Mouse (Mus musculus) left cerebral cortex, adult 2 months (tissue): ENCODE data around the gene Lgals4. TPM values are rescaled to one million over a fixed set of nuclear protein-coding genes. Genes with fewer than 3 reads are reported as not detected.
A peak's percentile ranks its signal among the peaks of the same experiment; 100 is the strongest.

Experiments used
- DNase-seq, 2 experiments: peaks; one replicate each; pipeline ENCODE4 v3.0.0; 2021 to 2022; ENCODE audit warnings: low spot score in 2 of 2, mixed read lengths in 1 of 2; ENCODE audit errors: extremely low spot score in 1 of 2
- H3K27ac ChIP-seq: fragments of 200-600 bp; 2 replicates; pipeline ENCODE4 v1.8.1; 2022
- H3K4me3 ChIP-seq: fragments of 200-600 bp; 2 replicates; pipeline ENCODE4 v1.8.1; 2022
- CTCF ChIP-seq: fragments of 200-600 bp; IDR thresholded peaks from 2 replicates; pipeline ENCODE4 v1.8.1; 2022; ENCODE audit warnings: antibody characterized with exemption, mild to moderate bottlenecking, moderate library complexity
- intact Hi-C: fragments of 180-260 bp; cut with DNase I; formaldehyde crosslinking; loops from one replicate; pipeline ENCODE4 v1.15.1; 2025
- total RNA-seq, 2 experiments: library from RNA; stranded (reverse); gene quantifications; 2 replicates each; pipeline ENCODE4 v1.2.3; 2021

The Lgals4 gene
- total RNA-seq, 2 experiments from 2014 or later, result 2.6 to 2.9 TPM

- intact Hi-C loops, result no loop called here
These were observed 26.3 kb downstream of the Lgals4 start for GRCm38 (mm10) chr7:28859953-28860352.

DNA sequence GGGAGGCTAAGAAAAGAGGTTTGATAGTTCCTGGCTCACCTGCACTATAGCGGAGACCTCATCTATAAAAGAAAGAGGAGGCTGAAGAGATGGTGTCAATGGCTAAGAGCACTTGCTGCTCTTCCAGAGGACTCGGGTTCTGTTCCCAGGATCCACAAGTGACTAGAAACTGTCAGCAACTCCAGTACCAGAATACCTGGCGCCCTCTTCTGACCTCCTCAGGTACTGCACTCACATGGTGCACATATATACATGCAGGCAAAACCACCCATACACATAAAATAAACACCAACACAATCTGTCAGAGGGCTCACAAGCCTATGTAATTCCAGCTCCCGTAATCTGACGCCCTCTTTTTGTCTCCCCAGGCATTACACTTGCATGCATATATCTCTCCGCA is 27.2 kb downstream of the Lgals4 start:
- DNase-seq, result no peak
- Histone ChIP-seq H3K4me3 (no peak overlapping the region), H3K27ac (no peak overlapping the region)
- TF ChIP-seq CTCF, result peak; percentile 26
- intact Hi-C loops, result no loop called here

More at GRCm38 (mm10) chr7:28859953-28860352, 26.3 kb downstream of the Lgals4 start:
- TF ChIP-seq CTCF, result no peak
- no peak for DNase-seq
- Histone ChIP-seq H3K4me3 (no peak overlapping the region), H3K27ac (no peak overlapping the region)

DNA sequence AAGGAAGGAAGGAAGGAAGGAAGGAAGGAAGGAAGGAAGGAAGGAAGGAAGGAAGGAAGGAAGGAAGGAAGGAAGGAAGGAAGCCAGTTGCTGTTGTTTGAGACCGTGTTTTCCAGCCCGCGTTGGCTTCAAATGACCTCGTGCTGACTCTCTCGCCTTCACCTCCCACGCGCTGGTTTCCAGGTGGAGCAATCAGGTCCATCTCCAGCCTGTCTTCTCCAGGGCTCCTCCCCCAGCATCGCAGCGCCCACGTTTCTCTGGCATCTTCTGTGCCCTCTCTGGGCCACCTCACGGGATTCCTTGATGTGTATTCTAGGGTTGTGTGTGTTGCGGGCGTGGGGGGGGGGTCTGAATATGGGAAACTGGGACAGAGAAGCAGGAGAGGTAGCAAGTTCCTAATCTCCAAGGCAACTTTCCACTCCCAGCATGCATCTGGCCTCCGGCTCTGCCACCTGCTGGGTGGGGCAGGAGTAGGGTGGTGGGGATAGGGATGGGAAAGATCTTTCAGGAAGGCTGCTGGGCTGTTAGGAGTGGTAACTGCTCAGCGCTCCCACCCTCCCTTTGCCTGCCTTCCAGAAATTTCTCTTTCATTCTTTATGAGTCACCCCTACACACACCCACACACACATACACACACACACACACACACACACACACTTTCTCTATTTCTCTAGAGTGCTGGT is 29.3 kb downstream of the Lgals4 start:
- no peak overlapping the region for H3K4me3 ChIP-seq
- peak; percentile 52 for DNase-seq
- no peak for TF ChIP-seq CTCF
- intact Hi-C loops, result no loop called here
- H3K27ac ChIP-seq, result no peak overlapping the region

- intact Hi-C loops, result no loop called here
- no peak for DNase-seq
- Histone ChIP-seq H3K4me3 (no peak within 1 kb of the TSS), H3K27ac (0 out of 2 replicates have a peak within 1 kb of the TSS, but pooled peaks have one; percentile 7)
- no peak for TF ChIP-seq CTCF
These were observed 29.9 kb downstream of the Lgals4 start, which contains the start of gene Lgals7 for GRCm38 (mm10) chr7:28863540-28863939. Lgals7 (plus strand) TSS chr7:28863853.

DNA sequence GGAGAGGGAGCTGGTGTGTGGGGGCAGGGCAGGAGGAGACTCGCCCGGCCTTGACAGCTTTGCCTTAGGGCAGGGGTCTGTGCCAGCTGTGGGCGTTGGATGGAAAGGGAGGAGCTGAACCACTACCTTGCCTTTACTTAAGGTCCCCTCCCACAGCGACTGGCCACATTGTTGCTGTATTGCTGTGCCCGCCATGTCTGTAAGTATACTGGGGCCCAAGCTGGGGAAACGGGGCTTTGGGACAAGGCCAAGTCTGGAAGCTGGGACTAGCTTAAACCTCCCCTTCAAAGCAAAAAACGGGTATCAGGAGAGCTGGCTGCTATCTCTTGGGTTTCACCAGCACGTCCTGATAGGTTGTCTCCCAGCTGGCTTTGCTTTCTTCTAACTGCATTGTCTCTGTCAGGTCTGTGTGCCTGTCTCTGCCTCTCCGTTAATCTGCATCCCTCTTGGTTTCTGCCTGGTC is 30.7 kb downstream of the Lgals4 start:
- 0 out of 2 replicates have a peak overlapping the region, but pooled peaks have one; percentile 7 for H3K27ac ChIP-seq
- intact Hi-C loops, result no loop called here
- no peak for DNase-seq
- TF ChIP-seq CTCF, result no peak
- no peak overlapping the region for H3K4me3 ChIP-seq

DNA sequence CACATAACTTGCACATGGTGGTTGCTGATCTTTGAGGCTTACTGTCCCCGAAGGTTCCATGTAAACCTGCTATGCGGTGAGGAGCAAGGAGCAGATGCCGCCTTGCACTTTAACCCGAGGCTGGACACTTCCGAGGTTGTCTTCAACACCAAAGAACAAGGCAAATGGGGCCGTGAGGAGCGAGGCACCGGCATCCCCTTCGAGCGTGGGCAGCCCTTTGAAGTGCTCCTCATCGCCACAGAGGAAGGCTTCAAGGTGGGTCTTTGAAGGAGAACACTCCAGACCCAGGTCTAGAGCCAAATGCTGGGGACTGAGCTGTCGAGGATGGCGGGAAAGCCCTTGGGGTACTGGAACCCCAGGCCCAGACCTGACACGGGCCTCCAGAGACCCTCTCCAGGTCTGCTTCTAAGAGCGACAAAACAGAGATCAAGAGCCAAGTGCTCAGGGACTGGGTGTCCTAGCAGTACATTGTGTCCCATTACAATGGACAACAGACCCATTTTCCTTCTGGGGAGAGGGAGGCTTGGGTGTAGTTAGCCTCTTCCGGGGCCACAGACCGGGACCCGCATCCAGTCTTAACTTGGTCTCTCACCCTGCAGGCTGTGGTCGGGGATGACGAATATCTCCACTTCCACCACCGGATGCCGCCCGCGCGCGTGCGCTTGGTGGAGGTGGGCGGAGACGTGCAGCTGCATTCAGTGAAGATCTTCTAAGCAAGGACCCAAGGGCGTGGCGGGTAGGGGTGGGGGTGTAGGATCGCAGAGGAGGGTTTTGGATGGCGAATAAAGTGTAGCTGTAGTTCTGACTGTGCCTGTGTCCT is 32.0 kb downstream of the Lgals4 start:
- Histone ChIP-seq H3K27ac (peak overlapping the region; percentile 66), H3K4me3 (peak overlapping the region; percentile 22; the same call in 1 of the 2 replicates)
- peak; percentile 84 to 88 for DNase-seq
- no peak; the same call in 1 of the 2 replicates for TF ChIP-seq CTCF
- intact Hi-C loops, result loop anchor here (2.0 kb wide), 2 partner anchors 41 to 69 kb away; partner anchors contain the start of gene Ech1

- intact Hi-C loops, result loop anchor here (1.0 to 2.0 kb wide), 3 partner anchors 42 to 87 kb away; partner anchors contain the start of gene Ech1
- TF ChIP-seq CTCF, result no peak
- no peak for DNase-seq
- Histone ChIP-seq H3K4me3 (no peak overlapping the region), H3K27ac (peak overlapping the region; percentile 34; the same call in 1 of the 2 replicates)
These were observed 33.3 kb downstream of the Lgals4 start for GRCm38 (mm10) chr7:28866769-28867507.

GRCm38 (mm10) chr7:28867508-28868340 is 34.1 kb downstream of the Lgals4 start:
- peak; percentile 52 to 59 for DNase-seq
- peak overlapping the region; percentile 27; the same call in 1 of the 2 replicates for H3K4me3 ChIP-seq
- intact Hi-C loops, result loop anchor here (1.0 to 2.0 kb wide), 3 partner anchors 43 to 87 kb away; partner anchors contain the start of gene Ech1
- H3K27ac ChIP-seq, result peak overlapping the region; percentile 34; the same call in 1 of the 2 replicates
- peak; percentile 76 for TF ChIP-seq CTCF

GRCm38 (mm10) chr7:28870901-28871664 is 37.4 kb downstream of the Lgals4 start:
- Histone ChIP-seq H3K27ac (no peak overlapping the region), H3K4me3 (no peak overlapping the region)
- no peak for TF ChIP-seq CTCF
- intact Hi-C loops, result no loop called here
- no peak for DNase-seq

DNA sequence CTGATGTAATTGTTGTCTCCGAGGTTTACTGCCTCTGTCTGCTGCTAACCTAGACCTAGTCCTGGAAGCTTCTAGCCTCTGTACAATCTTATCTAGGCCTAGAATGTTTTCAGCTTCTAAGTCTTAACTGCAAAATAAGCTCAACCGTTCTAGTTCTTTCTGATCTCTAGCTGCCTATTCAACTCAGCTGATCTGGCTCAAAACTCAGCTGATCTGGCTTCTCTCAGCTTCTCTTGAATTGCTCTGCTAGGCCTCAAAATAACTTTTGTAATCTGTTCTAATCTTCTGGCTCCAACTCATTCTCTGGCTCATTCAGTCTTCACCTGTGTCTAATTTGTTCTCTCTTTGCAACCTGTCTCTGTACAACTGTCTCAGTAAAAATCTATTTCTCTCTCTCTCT is 40.9 kb downstream of the Lgals4 start:
- intact Hi-C loops, result no loop called here
- TF ChIP-seq CTCF, result no peak
- DNase-seq, result no peak
- Histone ChIP-seq H3K27ac (no peak overlapping the region), H3K4me3 (no peak overlapping the region)
